Mouse (Mus musculus): ENCODE data around the gene Gm10803.

Gm10803 gene

GRCm38 (mm10) chr2:93592164-93592790 is 31.9 kb downstream of the Gm10803 start:
- no peak for DNase-seq (ENCODE audit: low spot score)

GRCm38 (mm10) chr2:93593121-93593520 is 32.8 kb downstream of the Gm10803 start:
- DNase-seq (ENCODE audit: low spot score): no peak

- DNase-seq (ENCODE audit: low spot score): no peak
Measured at GRCm38 (mm10) chr2:93597145-93597544, 36.8 kb downstream of the Gm10803 start.

- no peak for DNase-seq (ENCODE audit: low spot score)
Measured at GRCm38 (mm10) chr2:93599731-93600130, 39.4 kb downstream of the Gm10803 start.

- no peak for DNase-seq (ENCODE audit: low spot score)
Measured at GRCm38 (mm10) chr2:93604601-93605285, 44.4 kb downstream of the Gm10803 start.

GRCm38 (mm10) chr2:93608800-93609199 is 48.4 kb downstream of the Gm10803 start:
- no peak for DNase-seq (ENCODE audit: low spot score)

GRCm38 (mm10) chr2:93613020-93613419 is 52.7 kb downstream of the Gm10803 start:
- no peak for DNase-seq (ENCODE audit: low spot score)
